Mouse (Mus musculus) cortical plate, adult 2 months (tissue): Measurements from ENCODE around the gene Sap30l. TPM values are rescaled to one million over a fixed set of nuclear protein-coding genes. Genes with fewer than 3 reads are reported as not detected.
"Not testable (repeated sequence)": the region's sequence is repeated elsewhere in the genome, so short reads cannot be mapped to it uniquely, and the experiment has no call there.

Source experiments
- H3K27ac ChIP-seq: fragments of 200-500 bp; 2 replicates; pipeline ENCODE4 v1.5.1; 2012; ENCODE audit warnings: low read length, control low read depth, inconsistent platforms; ENCODE audit not compliant: insufficient read depth
- H3K4me1 ChIP-seq: fragments of 200-500 bp; 2 replicates; pipeline ENCODE4 v1.6.1; 2011; ENCODE audit warnings: low read length; ENCODE audit not compliant: control insufficient read depth, insufficient read depth
- H3K4me3 ChIP-seq: fragments of 200-500 bp; 2 replicates; pipeline ENCODE4 v1.5.1; 2011; ENCODE audit warnings: mild to moderate bottlenecking, low read length, control low read depth; ENCODE audit not compliant: insufficient read depth
- CTCF ChIP-seq: fragments of 200-500 bp; IDR thresholded peaks from 2 replicates; pipeline ENCODE4 v1.5.1; 2011; ENCODE audit warnings: mild to moderate bottlenecking, control low read depth, low read length; ENCODE audit not compliant: insufficient read depth; ENCODE audit errors: extremely low read depth
- POLR2A ChIP-seq: fragments of 200-500 bp; IDR thresholded peaks from 2 replicates; pipeline ENCODE4 v1.6.1; 2011; ENCODE audit warnings: mild to moderate bottlenecking, low read length, control low read depth; ENCODE audit not compliant: insufficient read depth; ENCODE audit errors: extremely low read depth
- polyA plus RNA-seq: library from polyadenylated mRNA; depleted of rRNA; stranded (reverse); fragments of >200 nt; gene quantifications from 2 replicates; pipeline ENCODE4 v1.2.3, GENCODE M21; 2012

Sap30l gene
- polyA plus RNA-seq, 1 experiment = 37.7 TPM

GRCm38 (mm10) chr11:57835931-57836330 is 34.5 kb downstream of the Sap30l start:
- no peak overlapping the region for H3K27ac ChIP-seq
- TF ChIP-seq POLR2A (no peak), CTCF (no peak)
- no peaks in the 10 kb centered on the region for H3K4me1 ChIP-seq
- no peak overlapping the region for H3K4me3 ChIP-seq

GRCm38 (mm10) chr11:57836401-57836800 is 35.0 kb downstream of the Sap30l start:
- no peaks in the 10 kb centered on the region for H3K4me1 ChIP-seq
- no peak for TF ChIP-seq CTCF
- TF ChIP-seq POLR2A = no peak
- no peak overlapping the region for H3K27ac ChIP-seq
- no peak overlapping the region for H3K4me3 ChIP-seq

- Histone ChIP-seq H3K4me1 (no peaks in the 10 kb centered on the region), H3K4me3 (no peak overlapping the region), H3K27ac (no peak overlapping the region)
- TF ChIP-seq POLR2A (no peak), CTCF (no peak)
Measured at GRCm38 (mm10) chr11:57836872-57837680, 35.6 kb downstream of the Sap30l start.

GRCm38 (mm10) chr11:57837861-57838680 is 36.6 kb downstream of the Sap30l start:
- H3K4me3 ChIP-seq = no peak overlapping the region
- H3K4me1 ChIP-seq = no peaks in the 10 kb centered on the region
- TF ChIP-seq CTCF (no peak), POLR2A (no peak)
- H3K27ac ChIP-seq = no peak overlapping the region

GRCm38 (mm10) chr11:57840986-57841385 is 39.5 kb downstream of the Sap30l start:
- TF ChIP-seq CTCF (no peak), POLR2A (no peak)
- no peaks in the 10 kb centered on the region for H3K4me1 ChIP-seq
- no peak overlapping the region for H3K27ac ChIP-seq
- H3K4me3 ChIP-seq = no peak overlapping the region

GRCm38 (mm10) chr11:57841391-57841790 is 40.0 kb downstream of the Sap30l start:
- Histone ChIP-seq H3K27ac (no peak overlapping the region), H3K4me1 (no peaks in the 10 kb centered on the region), H3K4me3 (no peak overlapping the region)
- no peak for TF ChIP-seq POLR2A
- TF ChIP-seq CTCF = no peak

- H3K4me3 ChIP-seq, H3K27ac ChIP-seq, H3K4me1 ChIP-seq: not testable (repeated sequence)
Measured at GRCm38 (mm10) chr11:57846421-57847363, 45.3 kb downstream of the Sap30l start.

- TF ChIP-seq POLR2A (no peak), CTCF (no peak)
- Histone ChIP-seq H3K4me3 (no peak overlapping the region), H3K27ac (no peak overlapping the region), H3K4me1 (no peaks in the 10 kb centered on the region)
Measured at GRCm38 (mm10) chr11:57847396-57847795, 46.0 kb downstream of the Sap30l start.

GRCm38 (mm10) chr11:57850298-57850697 is 48.9 kb downstream of the Sap30l start:
- Histone ChIP-seq H3K4me1 (no peaks in the 10 kb centered on the region), H3K27ac (no peak overlapping the region), H3K4me3 (no peak overlapping the region)
- no peak for TF ChIP-seq CTCF

- no peak overlapping the region for H3K27ac ChIP-seq
- no peaks in the 10 kb centered on the region for H3K4me1 ChIP-seq
- no peak overlapping the region for H3K4me3 ChIP-seq
- TF ChIP-seq POLR2A = no peak
- no peak for TF ChIP-seq CTCF
Measured at GRCm38 (mm10) chr11:57850931-57851330, 49.5 kb downstream of the Sap30l start.
